In genomic region chrX:11448711-11449110, GRCm38 (mm10) we compare ENCODE assay signal across 14 mouse cellular contexts.
DNase-seq lines count a peak whose midpoint lies in the region; TF ChIP-seq lines count a peak whose summit lies in the region.
"Had no signal": no experiment of that assay in that cellular context is flagged by ENCODE, and none has a peak within 500 bp of the region (broad histone marks: within the 10 kb centered on the region; RNA-seq: fewer than 3 reads in every experiment).

No protein-coding gene starts in this region.

- TF ChIP-seq POLR2A in liver, adult 2 months (IDR thresholded peaks at IDR 0.05; ENCODE audit: extremely low read depth, insufficient read depth, low read length) = no peak

- no peaks in the 10 kb centered on the region; the same call in 1 of the 2 replicates for H3K4me1 ChIP-seq in liver, adult 2 months (ENCODE audit: control insufficient read depth, insufficient read depth, low read length)
- H3K4me1 ChIP-seq: liver, embryonic 15.5 days had no signal

- no peak overlapping the region for H3K27ac ChIP-seq in liver, adult 2 months (replicated peaks; ENCODE audit: insufficient read depth, low read depth, low read length)
- H3K27ac ChIP-seq: embryonic facial prominence, embryonic 13.5 days; heart, adult 2 months; limb, embryonic 10.5 days; liver, embryonic 15.5 days had no signal

- no peak overlapping the region for H3K4me3 ChIP-seq in liver, adult 2 months (ENCODE audit: insufficient read depth, low read depth, low read length)
- H3K4me3 ChIP-seq: embryonic facial prominence, embryonic 13.5 days; heart, adult 2 months; limb, embryonic 10.5 days; liver, embryonic 15.5 days had no signal

- H3K9ac ChIP-seq in liver, adult 2 months (ENCODE audit: low read depth, low read length) = no peak overlapping the region
- H3K9ac ChIP-seq: embryonic facial prominence, embryonic 13.5 days; liver, embryonic 15.5 days had no signal

- H3K27me3 ChIP-seq in liver, adult 2 months (ENCODE audit: control insufficient read depth, insufficient read depth, low read length) = no peaks in the 10 kb centered on the region
- H3K27me3 ChIP-seq: liver, embryonic 15.5 days had no signal

- no peaks in the 10 kb centered on the region for H3K79me2 ChIP-seq in liver, adult 2 months (ENCODE audit: control insufficient read depth, insufficient read depth, low read length)

- TF ChIP-seq CTCF in liver, adult 2 months (IDR thresholded peaks at IDR 0.05; ENCODE audit: low read depth, low read length) = no peak

- WGBS in liver, adult 2 months = 38% methylated on average over 4 of the region's 4 CpGs

- no peaks in the 10 kb centered on the region for H3K36me3 ChIP-seq in liver, adult 2 months (ENCODE audit: control insufficient read depth, insufficient read depth, low read length)
- H3K36me3 ChIP-seq: embryonic facial prominence, embryonic 13.5 days; limb, embryonic 10.5 days; liver, embryonic 15.5 days had no signal

- DNase-seq in gastrocnemius, adult 18-20 months (ENCODE audit: low spot score) = peak; percentile 13
- DNase-seq in gastrocnemius, postnatal 25 days = no peak
- peak; percentile 61 for DNase-seq in liver, adult 2 months (ENCODE audit: extremely low read depth, low read depth, low spot score)
- no peak for DNase-seq in liver
- DNase-seq in brain, adult 2 months (ENCODE audit: low read depth, low spot score) = peak; percentile 37
- DNase-seq in lung, postnatal 10 days = peak; percentile 43
- DNase-seq in kidney, postnatal 10 days = no peak
- DNase-seq: cerebellum, adult 11 months; kidney, adult 9 months; right cerebral cortex, postnatal 4 days had no signal

Comparison
In these comparisons a context has a peak if more than half of its experiments do, and no peak if none do; other contexts are left out.
1. DNase-seq: peak in gastrocnemius, adult 18-20 months (single experiment), liver, adult 2 months (single experiment), brain, adult 2 months (single experiment) and lung, postnatal 10 days (single experiment); none in gastrocnemius, postnatal 25 days (single experiment), liver (single experiment) and kidney, postnatal 10 days (single experiment).